9 mouse cellular contexts compared by ENCODE assay signal in the genomic region with DNA sequence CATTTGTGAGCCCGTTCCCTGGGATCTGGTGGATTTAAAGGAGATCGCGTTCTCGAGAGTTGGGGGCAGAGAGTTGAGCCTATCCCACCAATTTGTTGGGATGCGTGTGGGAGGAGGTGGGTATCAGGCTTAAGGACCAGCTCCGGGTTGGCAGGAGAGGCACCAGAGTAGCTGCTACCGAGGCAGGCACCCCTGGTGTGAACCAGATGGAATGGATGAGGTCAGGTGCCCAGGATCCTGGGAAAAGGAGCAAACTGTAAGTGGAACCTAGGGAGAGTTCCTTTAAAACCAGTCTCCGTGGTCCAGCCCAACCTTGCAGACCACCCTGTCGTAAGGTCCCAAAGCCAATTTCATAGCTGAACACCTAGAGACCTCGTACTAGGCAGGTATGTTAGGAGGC. TPM values are rescaled to one million over a fixed set of nuclear protein-coding genes. Genes with fewer than 3 reads are reported as not detected.
DNase-seq lines count a peak whose midpoint lies in the region; ATAC-seq and TF ChIP-seq lines count a peak whose summit lies in the region.
"Had no signal": no experiment of that assay in that cellular context is flagged by ENCODE, and none has a peak within 500 bp of the region (broad histone marks: within the 10 kb centered on the region; RNA-seq: fewer than 3 reads in every experiment).

No protein-coding gene starts in this region.

- peak overlapping the region; percentile 77 for H3K4me2 ChIP-seq in hindbrain, embryonic 15.5 days
- H3K4me2 ChIP-seq in neural tube, embryonic 12.5 days (replicated peaks) = peak overlapping the region; percentile 62

- H3K27ac ChIP-seq in layer of hippocampus, adult 2 months = peak overlapping the region; percentile 97
- peak overlapping the region; percentile 94 for H3K27ac ChIP-seq in hindbrain, embryonic 15.5 days (replicated peaks)
- H3K27ac ChIP-seq in neural tube, embryonic 12.5 days = no peak overlapping the region

- no peak for TF ChIP-seq CTCF in layer of hippocampus, adult 2 months (conservative IDR thresholded peaks at IDR 0.05)

- H3K9me3 ChIP-seq in hindbrain, embryonic 15.5 days = no peaks in the 10 kb centered on the region
- H3K9me3 ChIP-seq in neural tube, embryonic 12.5 days = no peaks in the 10 kb centered on the region

- H3K9ac ChIP-seq in hindbrain, embryonic 15.5 days = peak overlapping the region; percentile 89
- peak overlapping the region; percentile 62 for H3K9ac ChIP-seq in neural tube, embryonic 12.5 days

- ATAC-seq in hindbrain, embryonic 15.5 days (ENCODE audit: low FRiP score, low read depth) = no peak
- no peak for ATAC-seq in neural tube, embryonic 12.5 days (ENCODE audit: low FRiP score, low read depth)
- ATAC-seq in megakaryocyte progenitor cell, adult 5-6 weeks (replicated peaks; ENCODE audit: poor library complexity) = no peak

- H3K27me3 ChIP-seq in hindbrain, embryonic 15.5 days = no peaks in the 10 kb centered on the region
- H3K27me3 ChIP-seq in neural tube, embryonic 12.5 days (replicated peaks) = peaks cover 3% of the 10 kb centered on the region

- H3K4me1 ChIP-seq in hindbrain, embryonic 15.5 days (replicated peaks) = peaks cover 50% of the 10 kb centered on the region
- peaks cover 17% of the 10 kb centered on the region for H3K4me1 ChIP-seq in neural tube, embryonic 12.5 days

- H3K36me3 ChIP-seq in hindbrain, embryonic 15.5 days = no peaks in the 10 kb centered on the region
- H3K36me3 ChIP-seq in neural tube, embryonic 12.5 days = no peaks in the 10 kb centered on the region

- peak overlapping the region; percentile 80 for H3K4me3 ChIP-seq in layer of hippocampus, adult 2 months
- peak overlapping the region; percentile 80 for H3K4me3 ChIP-seq in hindbrain, embryonic 15.5 days
- peak overlapping the region; percentile 54 for H3K4me3 ChIP-seq in neural tube, embryonic 12.5 days

- 27% methylated on average over 10 of the region's 10 CpGs for WGBS in hindbrain, embryonic 15.5 days
- 34% methylated on average over 10 of the region's 10 CpGs for WGBS in neural tube, embryonic 12.5 days

- DNase-seq in layer of hippocampus, adult 2 months (ENCODE audit: low spot score in 2 of 2) = no peak
- no peak for DNase-seq in layer of hippocampus, postnatal 36 days
- peak; percentile 93 for DNase-seq in cerebellum, postnatal 36 days
- DNase-seq in kidney, adult 8-10 months = no peak
- DNase-seq in ovary, postnatal 36 days (ENCODE audit: low spot score) = no peak

RNA-seq across cellular contexts. Expression of gene Scn2b, which starts 1.0 kb away (rescaled TPM):
- total RNA-seq in layer of hippocampus, adult 2 months (2021) = 100 to 1,000 TPM; 245 to 254 TPM
- total RNA-seq in layer of hippocampus, postnatal 36 days (2021) = 100 to 1,000 TPM; 253 to 275 TPM
- polyA plus RNA-seq in hindbrain, embryonic 15.5 days (2015; fragmentation: Nextera tagmentation; extraction: Ambion mirVana) = 10.3 TPM in 2 replicates
- 4.2 and 4.8 TPM in 2 replicates for polyA plus RNA-seq in neural tube, embryonic 12.5 days (2016; fragmentation: Nextera tagmentation; extraction: Ambion mirVana)
- not detected in 2 replicates for total RNA-seq in megakaryocyte progenitor cell, adult 5-6 weeks (2015)
- total RNA-seq in megakaryocyte progenitor cell, adult 5-6 weeks (2017) = not detected in 2 replicates
- total RNA-seq: common myeloid progenitor, adult 5-6 weeks had no signal

RNA-seq across cellular contexts. Expression of gene Scn4b, which starts 19.6 kb away (rescaled TPM):
- total RNA-seq in layer of hippocampus, adult 2 months (2021) = 10 to 100 TPM; 10.9 to 12.1 TPM
- 10 to 100 TPM; 11.1 to 14.2 TPM for total RNA-seq in layer of hippocampus, postnatal 36 days (2021)
- polyA plus RNA-seq in hindbrain, embryonic 15.5 days (2015; fragmentation: Nextera tagmentation; extraction: Ambion mirVana) = 0.31 and 0.55 TPM in 2 replicates
- 0.18 and 0.27 TPM in 2 replicates for polyA plus RNA-seq in neural tube, embryonic 12.5 days (2016; fragmentation: Nextera tagmentation; extraction: Ambion mirVana)
- not detected in 2 replicates for total RNA-seq in megakaryocyte progenitor cell, adult 5-6 weeks (2015)
- not detected in 2 replicates for total RNA-seq in megakaryocyte progenitor cell, adult 5-6 weeks (2017)
- total RNA-seq: common myeloid progenitor, adult 5-6 weeks had no signal

RNA-seq across cellular contexts. Expression of gene Jaml, which starts 39.6 kb away (rescaled TPM):
- 1 to 10 TPM in 1 of 2 experiments, not detected in 1; 1.3 TPM for total RNA-seq in layer of hippocampus, adult 2 months (2021)
- total RNA-seq in layer of hippocampus, postnatal 36 days (2021) = under 1 TPM; 0.20 to 0.30 TPM
- polyA plus RNA-seq in hindbrain, embryonic 15.5 days (2015; fragmentation: Nextera tagmentation; extraction: Ambion mirVana) = 0.31 and 0.34 TPM in 2 replicates
- polyA plus RNA-seq in neural tube, embryonic 12.5 days (2016; fragmentation: Nextera tagmentation; extraction: Ambion mirVana) = 0.10 and 0.49 TPM in 2 replicates
- 0.89 and 2.0 TPM in 2 replicates for total RNA-seq in megakaryocyte progenitor cell, adult 5-6 weeks (2015)
- total RNA-seq in megakaryocyte progenitor cell, adult 5-6 weeks (2017) = 3.4 and 4.6 TPM in 2 replicates

Comparison
In these comparisons a context has a peak if more than half of its experiments do, and no peak if none do; other contexts are left out.
1. DNase-seq: peak in cerebellum, postnatal 36 days (2 of 2); none in layer of hippocampus, adult 2 months (0 of 2), layer of hippocampus, postnatal 36 days (0 of 2), kidney, adult 8-10 months (0 of 2) and ovary, postnatal 36 days (single experiment).
2. RNA of gene Scn2b, which starts 1.0 kb away (total RNA-seq): 253 to 275 TPM in layer of hippocampus, postnatal 36 days and 245 to 254 TPM in layer of hippocampus, adult 2 months; not detected in megakaryocyte progenitor cell, adult 5-6 weeks; every median in the first group is over 100 times any median in the second.
3. RNA of gene Scn4b, which starts 19.6 kb away (total RNA-seq): 11.1 to 14.2 TPM in layer of hippocampus, postnatal 36 days and 10.9 to 12.1 TPM in layer of hippocampus, adult 2 months; not detected in megakaryocyte progenitor cell, adult 5-6 weeks; every median in the first group is over 10 times any median in the second.
4. Peak in every context shown above with its lines, with median percentiles within 50 percentile points of each other: H3K4me3 ChIP-seq.